20 mouse cellular contexts compared by ENCODE assay signal in the genomic region with DNA sequence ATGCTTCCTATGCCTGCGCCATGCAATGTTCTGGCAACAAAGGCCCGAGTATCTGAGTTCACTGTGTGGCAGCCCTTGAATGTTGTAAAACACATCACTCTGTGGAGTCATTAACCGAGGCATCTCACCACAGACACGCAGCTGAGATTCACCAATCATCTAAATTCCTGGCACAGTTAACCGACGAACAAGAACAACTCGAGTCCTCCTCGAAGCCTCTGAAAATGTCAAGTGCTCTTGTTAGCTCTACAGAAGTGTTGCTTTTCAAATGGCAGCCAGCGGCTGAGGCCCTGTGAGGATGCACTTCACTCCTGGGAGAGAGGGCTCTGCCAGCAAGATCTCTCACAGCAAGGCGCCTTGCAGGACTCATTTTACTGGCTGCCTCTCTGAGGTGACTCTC.
DNase-seq lines count a peak whose midpoint lies in the region; ATAC-seq and TF ChIP-seq lines count a peak whose summit lies in the region.
"Had no signal": no experiment of that assay in that cellular context is flagged by ENCODE, and none has a peak within 500 bp of the region (broad histone marks: within the 10 kb centered on the region; RNA-seq: fewer than 3 reads in every experiment).

No protein-coding gene starts in this region.

- 0 out of 2 replicates have a peak, but pooled peaks cover 7% of the 10 kb centered on the region for H3K27me3 ChIP-seq in heart, embryonic 12.5 days (replicated peaks)
- H3K27me3 ChIP-seq: heart, embryonic 15.5 days had no signal

- H3K9ac ChIP-seq in heart, embryonic 12.5 days = no peak overlapping the region
- H3K9ac ChIP-seq: heart, embryonic 15.5 days; kidney, embryonic 15.5 days; liver, embryonic 12.5 days; neural tube, embryonic 13.5 days had no signal

- 46% methylated on average over 10 of the region's 10 CpGs for WGBS in heart, embryonic 12.5 days

- H3K36me3 ChIP-seq in heart, embryonic 12.5 days = no peaks in the 10 kb centered on the region
- H3K36me3 ChIP-seq: heart, embryonic 15.5 days; kidney, embryonic 15.5 days; liver, embryonic 12.5 days; neural tube, embryonic 13.5 days had no signal

- peak; percentile 33; the same call in 1 of the 2 replicates for ATAC-seq in heart, embryonic 12.5 days (ENCODE audit: insufficient number of reproducible peaks, low FRiP score)
- ATAC-seq: activated CD4-positive, CD25-positive, alpha-beta regulatory T cell, adult 4 months; inflammation-experienced regulatory T-cells, adult 6 months; liver, embryonic 12.5 days had no signal

- TF ChIP-seq CTCF in brain, embryonic 14.5 days (IDR thresholded peaks at IDR 0.05; ENCODE audit: borderline replicate concordance, extremely low read depth, insufficient read depth, insufficient read length) = no peak

- no peaks in the 10 kb centered on the region for H3K9me3 ChIP-seq in heart, embryonic 12.5 days (replicated peaks)
- H3K9me3 ChIP-seq: heart, embryonic 15.5 days; kidney, embryonic 15.5 days; liver, embryonic 12.5 days; neural tube, embryonic 13.5 days had no signal

- TF ChIP-seq POLR2A in brain, embryonic 14.5 days (IDR thresholded peaks at IDR 0.05; ENCODE audit: borderline replicate concordance, extremely low read depth, insufficient read depth, insufficient read length, poor library complexity, severe bottlenecking) = no peak

- DNase-seq in heart, adult 8-10 months (ENCODE audit: low spot score) = no peak
- peak; percentile 79 for DNase-seq in brain, embryonic 14.5 days (ENCODE audit: low read depth)
- DNase-seq in lung, adult 18-20 months = peak; percentile 43 to 64
- DNase-seq in lung, postnatal 25 days (ENCODE audit: low spot score) = peak; percentile 63
- DNase-seq in T-cell, adult 2 months (ENCODE audit: low spot score) = no peak
- DNase-seq in kidney, adult 18-20 months = no peak
- DNase-seq in gastrocnemius, postnatal 10 days = no peak
- DNase-seq: adrenal gland, postnatal 36 days; B cell, adult 2 months; cerebellum, adult 9-11 months; right cerebral cortex, postnatal 25 days; thymus, postnatal 14 days had no signal

- H3K4me2 ChIP-seq in heart, embryonic 12.5 days = no peak overlapping the region
- H3K4me2 ChIP-seq: heart, embryonic 15.5 days; kidney, embryonic 15.5 days; liver, embryonic 12.5 days; neural tube, embryonic 13.5 days had no signal

- peaks cover 11% of the 10 kb centered on the region for H3K4me1 ChIP-seq in heart, embryonic 12.5 days (replicated peaks)
- H3K4me1 ChIP-seq: liver, embryonic 12.5 days had no signal

- H3K27ac ChIP-seq in heart, embryonic 12.5 days (ENCODE audit: poor library complexity, severe bottlenecking) = no peak overlapping the region
- H3K27ac ChIP-seq: heart, embryonic 15.5 days; kidney, embryonic 15.5 days; layer of hippocampus, adult 2 months; liver, embryonic 12.5 days; neural tube, embryonic 13.5 days had no signal

- no peak overlapping the region for H3K4me3 ChIP-seq in heart, embryonic 12.5 days
- H3K4me3 ChIP-seq: heart, embryonic 15.5 days; kidney, embryonic 15.5 days; layer of hippocampus, adult 2 months; liver, embryonic 12.5 days; neural tube, embryonic 13.5 days had no signal

Comparison
In these comparisons a context has a peak if more than half of its experiments do, and no peak if none do; other contexts are left out.
1. DNase-seq: peak in brain, embryonic 14.5 days (single experiment), lung, adult 18-20 months (2 of 2) and lung, postnatal 25 days (single experiment); none in heart, adult 8-10 months (single experiment), T-cell, adult 2 months (single experiment), kidney, adult 18-20 months (single experiment) and gastrocnemius, postnatal 10 days (single experiment).